Mouse (Mus musculus) midbrain, embryonic 10.5 days (tissue): Measurements from ENCODE around the gene Hs2st1. TPM values are rescaled to one million over a fixed set of nuclear protein-coding genes. Genes with fewer than 3 reads are reported as not detected.
A peak's percentile ranks its signal among the peaks of the same experiment; 100 is the strongest.

Source experiments
- DNase-seq: peaks from one replicate; pipeline ENCODE4 v3.0.0-alpha.2; 2017; ENCODE audit warnings: low spot score
- H3K27ac ChIP-seq: fragments of 300-500 bp; sonication (generic); replicated peaks from 2 replicates; pipeline ENCODE4 v1.5.1; 2016; ENCODE audit warnings: mild to moderate bottlenecking
- H3K27me3 ChIP-seq: fragments of 300-500 bp; sonication (generic); 2 replicates; pipeline ENCODE4 v1.6.1; 2016; ENCODE audit warnings: low read depth, mild to moderate bottlenecking; ENCODE audit not compliant: poor library complexity, severe bottlenecking
- H3K36me3 ChIP-seq: fragments of 300-500 bp; sonication (generic); 2 replicates; pipeline ENCODE4 v1.6.1; 2016; ENCODE audit warnings: mild to moderate bottlenecking, moderate library complexity
- H3K4me1 ChIP-seq: fragments of 300-500 bp; sonication (generic); 2 replicates; pipeline ENCODE4 v1.6.1; 2016
- H3K4me3 ChIP-seq: fragments of 300-500 bp; sonication (generic); 2 replicates; pipeline ENCODE4 v1.5.1; 2016; ENCODE audit warnings: mild to moderate bottlenecking, moderate library complexity
- H3K9me3 ChIP-seq: fragments of 300-500 bp; sonication (generic); replicated peaks from 2 replicates; pipeline ENCODE4 v1.6.1; 2016; ENCODE audit warnings: mild to moderate bottlenecking
- WGBS: fragments of 180-500 bp; shearing (Covaris S2); methylation state at CpG from one replicate; pipeline ENCODE4 v1.1.7; 2016; 5-methylcytosine and 5-hydroxymethylcytosine counted together
- polyA plus RNA-seq: library from polyadenylated mRNA; unstranded; fragments of >200 nt; fragmentation: Nextera tagmentation; extraction: Ambion mirVana; gene quantifications from 2 replicates; pipeline ENCODE4 v1.2.1, GENCODE M21; 2016

Hs2st1 gene
- polyA plus RNA-seq, 1 experiment from 2014 or later, result 15.1 TPM

DNA sequence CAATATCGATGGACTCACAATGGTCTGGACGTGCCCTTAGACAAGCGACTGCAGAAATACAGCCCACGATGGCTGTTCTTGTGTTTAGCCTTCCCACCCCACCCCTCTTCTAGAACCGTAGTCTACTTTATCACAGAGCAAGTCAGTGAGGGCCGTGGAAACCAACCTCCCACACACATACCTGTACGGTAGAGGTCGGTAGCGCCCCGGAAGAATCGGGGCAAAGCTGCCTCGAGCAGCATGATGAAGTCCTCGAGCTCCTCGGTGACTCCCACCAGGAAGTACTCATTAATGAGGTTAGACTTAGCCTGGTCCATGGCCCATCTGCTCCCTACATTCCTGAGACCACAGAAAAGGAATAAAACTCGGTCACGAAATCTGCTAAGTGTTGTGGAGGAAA lies 134.7 kb downstream of the Hs2st1 start:
- Histone ChIP-seq H3K27me3 (no peaks in the 10 kb centered on the region), H3K9me3 (no peaks in the 10 kb centered on the region), H3K27ac (no peak overlapping the region), H3K4me3 (no peak overlapping the region), H3K36me3 (peaks cover 22% of the 10 kb centered on the region), H3K4me1 (peaks cover 5% of the 10 kb centered on the region; the same call in 1 of the 2 replicates)
- WGBS, result 95% methylated on average over 16 of the region's 16 CpGs
- DNase-seq, result no peak

DNA sequence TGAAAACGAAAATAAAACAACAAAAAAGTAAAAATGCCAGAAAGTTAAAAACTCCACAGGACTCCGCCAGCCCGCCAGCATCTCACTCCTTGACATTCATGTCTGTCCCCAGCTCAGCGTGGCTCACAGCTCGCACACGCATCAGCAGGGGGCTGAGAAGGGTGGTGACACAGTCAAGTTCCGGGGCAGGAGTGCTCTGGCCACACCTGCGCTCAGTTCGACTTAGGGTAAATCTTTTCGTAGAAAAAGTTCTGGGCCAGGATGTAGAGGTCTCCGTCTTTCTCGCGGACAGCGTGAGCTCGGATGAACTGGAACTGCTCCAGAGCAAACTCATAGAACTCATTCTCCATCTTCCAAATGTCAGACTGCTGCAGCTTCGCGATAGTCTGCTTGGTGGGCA lies 135.7 kb downstream of the Hs2st1 start:
- Histone ChIP-seq H3K9me3 (no peaks in the 10 kb centered on the region), H3K27me3 (no peaks in the 10 kb centered on the region), H3K4me1 (peaks cover 11% of the 10 kb centered on the region), H3K36me3 (peaks cover 29% of the 10 kb centered on the region), H3K4me3 (no peak overlapping the region), H3K27ac (no peak overlapping the region)
- no peak for DNase-seq
- 95% methylated on average over 17 of the region's 17 CpGs for WGBS

DNA sequence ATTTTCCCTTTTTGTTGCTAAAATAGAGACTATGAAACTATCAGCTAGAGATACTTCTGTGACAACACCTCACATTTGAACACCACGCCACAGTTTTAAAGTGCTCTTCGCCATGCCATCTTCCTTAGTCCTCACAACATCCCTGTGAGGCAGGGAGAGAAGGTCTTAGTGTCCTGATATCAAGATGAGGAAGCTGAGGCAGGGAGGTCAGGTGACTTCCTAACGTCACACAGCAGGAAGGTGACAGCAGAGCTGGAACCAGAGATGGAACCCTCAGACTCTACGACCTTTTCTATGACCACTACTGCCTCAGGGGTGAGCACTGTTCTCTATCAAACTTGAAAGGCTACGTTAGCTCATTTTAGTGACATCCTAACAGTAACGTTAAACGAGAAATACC lies 136.9 kb downstream of the Hs2st1 start:
- Histone ChIP-seq H3K4me3 (no peak overlapping the region), H3K9me3 (no peaks in the 10 kb centered on the region), H3K27ac (no peak overlapping the region), H3K27me3 (no peaks in the 10 kb centered on the region), H3K36me3 (peaks cover 29% of the 10 kb centered on the region), H3K4me1 (peaks cover 23% of the 10 kb centered on the region)
- no peak for DNase-seq
- 94% methylated on average over 7 of the region's 7 CpGs for WGBS

DNA sequence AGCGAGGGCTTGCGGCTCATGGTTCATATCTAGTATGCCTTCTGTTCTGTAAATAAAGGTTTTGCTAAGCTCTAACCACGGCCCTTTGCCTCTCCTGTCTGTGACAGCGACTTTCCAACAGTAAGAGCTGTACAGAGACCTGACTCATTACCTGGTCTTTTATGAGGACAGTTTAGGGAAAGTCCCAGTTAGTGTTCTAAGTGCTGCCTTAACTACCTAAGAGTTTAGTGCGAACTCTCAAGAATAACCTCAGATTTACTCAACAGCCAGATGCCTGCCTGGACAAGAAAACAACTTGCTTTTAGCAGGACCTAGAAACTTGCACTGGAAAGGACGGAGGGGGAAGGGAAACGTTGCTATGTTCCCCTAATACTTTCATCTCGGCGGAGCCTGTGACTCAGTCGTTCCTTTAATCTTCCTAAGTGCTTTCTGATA lies 137.8 kb downstream of the Hs2st1 start:
- H3K9me3 ChIP-seq, result no peaks in the 10 kb centered on the region
- 89% methylated on average over 10 of the region's 10 CpGs for WGBS
- DNase-seq, result no peak

DNA sequence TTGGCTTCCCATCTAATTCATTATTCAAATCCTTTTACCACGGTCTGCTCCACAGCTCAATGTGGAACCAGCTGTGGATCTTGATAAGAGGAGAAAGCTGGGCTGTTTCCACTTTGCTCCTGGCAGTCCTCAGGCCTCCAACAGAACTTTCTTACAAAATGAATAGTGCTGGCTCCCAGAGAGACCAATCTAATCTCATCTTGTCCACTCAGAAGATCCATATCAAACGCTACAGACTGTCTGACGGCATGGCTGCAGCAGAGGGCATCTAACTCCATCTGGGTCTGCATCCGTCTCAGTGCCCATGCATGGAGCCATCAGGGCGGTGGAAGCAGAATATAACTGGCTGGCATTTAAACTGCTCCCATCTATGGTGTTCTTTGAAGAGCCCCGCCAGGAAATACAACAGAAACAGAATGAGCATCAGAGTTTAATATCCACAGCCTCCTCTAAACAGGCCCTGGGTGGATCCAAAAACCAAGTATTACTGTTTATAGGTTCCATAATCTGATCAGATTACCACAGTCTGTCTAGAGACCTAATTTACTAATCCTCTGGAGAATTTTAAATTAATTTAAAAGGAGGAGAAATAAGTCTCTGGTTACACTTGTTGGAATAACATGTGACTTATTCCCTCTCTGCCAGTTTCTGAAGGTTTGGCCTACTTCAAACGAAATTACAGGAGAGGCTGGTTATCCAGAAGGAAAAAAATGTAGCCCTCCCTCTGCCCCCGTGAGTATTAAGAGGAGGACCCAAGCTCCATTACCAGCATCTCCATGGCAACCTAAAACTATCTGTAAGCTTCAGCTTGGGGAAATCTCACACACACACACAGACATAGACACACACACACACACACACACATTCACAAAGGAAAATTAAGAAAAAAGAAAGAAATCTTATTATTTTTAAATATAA lies 141.2 kb downstream of the Hs2st1 start:
- Histone ChIP-seq H3K9me3 (no peaks in the 10 kb centered on the region), H3K36me3 (peaks cover 17% of the 10 kb centered on the region; the same call in 1 of the 2 replicates)

More for the DNA sequence above, 137.8 kb downstream of the Hs2st1 start:
- H3K27ac ChIP-seq, result no peak overlapping the region
- no peak overlapping the region for H3K4me3 ChIP-seq
- peaks cover 29% of the 10 kb centered on the region for H3K36me3 ChIP-seq
- peaks cover 24% of the 10 kb centered on the region for H3K4me1 ChIP-seq
- no peaks in the 10 kb centered on the region for H3K27me3 ChIP-seq

DNA sequence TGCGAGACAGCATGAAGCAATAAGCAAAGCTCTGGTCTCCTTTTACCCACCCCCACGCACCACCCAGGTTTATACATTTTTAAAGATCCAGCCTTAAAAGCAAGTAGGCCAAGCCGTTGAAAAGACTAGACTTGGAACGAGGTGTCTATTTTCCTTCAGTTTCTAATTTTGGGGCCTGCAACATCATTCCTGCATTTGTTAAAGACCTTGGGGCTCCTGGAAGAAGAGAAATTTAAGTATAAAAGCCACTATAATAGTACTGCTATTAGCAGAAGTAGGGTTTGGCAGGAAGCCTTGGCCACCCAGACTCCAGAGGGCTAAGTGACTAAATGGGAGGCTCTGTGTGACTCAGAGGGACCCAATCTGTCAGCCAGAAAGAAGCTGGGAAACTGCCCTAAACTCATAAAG lies 144.9 kb downstream of the Hs2st1 start:
- DNase-seq, result no peak
- Histone ChIP-seq H3K4me3 (no peak overlapping the region), H3K4me1 (peaks cover 27% of the 10 kb centered on the region), H3K27me3 (no peaks in the 10 kb centered on the region), H3K9me3 (no peaks in the 10 kb centered on the region), H3K36me3 (peaks cover 10% of the 10 kb centered on the region; the same call in 1 of the 2 replicates), H3K27ac (no peak overlapping the region)
- WGBS, result 93% methylated on average over 4 of the region's 4 CpGs

More for the DNA sequence above, 141.2 kb downstream of the Hs2st1 start:
- DNase-seq, result no peak
- no peak overlapping the region for H3K4me3 ChIP-seq
- WGBS, result 56% methylated on average over 8 of the region's 8 CpGs
- 0 out of 2 replicates have a peak overlapping the region, but pooled peaks have one; percentile 63 for H3K27ac ChIP-seq
- peaks cover 24% of the 10 kb centered on the region for H3K4me1 ChIP-seq
- H3K27me3 ChIP-seq, result no peaks in the 10 kb centered on the region

DNA sequence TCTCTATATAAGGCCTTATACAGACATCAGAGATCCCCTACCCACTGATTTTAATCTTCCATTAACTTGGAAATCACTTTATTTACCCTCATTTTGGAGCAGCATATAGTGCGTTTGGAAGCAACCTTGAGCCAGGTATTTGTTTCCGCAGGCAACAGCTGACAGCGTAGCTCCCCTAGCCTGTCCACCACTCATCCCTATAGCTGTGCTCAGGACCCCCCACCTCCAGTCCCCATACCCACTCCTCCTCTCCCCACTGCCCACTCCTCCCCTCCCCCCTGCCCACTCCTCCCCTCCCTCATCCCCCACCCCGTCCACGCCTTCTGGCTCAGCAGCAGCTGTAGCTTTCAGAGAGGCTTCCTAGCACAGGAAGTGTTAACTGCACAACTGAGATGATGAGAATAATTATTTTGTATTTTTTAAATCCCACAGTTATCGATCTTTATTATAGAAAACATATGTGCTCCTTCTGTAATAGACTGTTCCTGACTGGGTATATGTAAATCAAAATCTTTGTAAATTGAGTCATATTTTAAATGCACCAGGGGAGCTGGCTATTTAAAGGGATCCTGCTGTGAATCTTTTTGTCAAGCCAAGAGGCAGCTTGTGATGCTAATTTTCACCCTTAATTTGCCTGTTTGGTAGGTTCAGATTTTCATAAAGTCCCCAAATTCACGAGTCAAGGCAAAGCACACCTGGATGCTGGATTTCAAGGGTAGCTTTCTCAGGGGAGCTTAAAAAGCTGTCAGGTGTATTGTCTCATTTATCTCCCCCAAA lies 148.4 kb downstream of the Hs2st1 start:
- H3K4me3 ChIP-seq, result no peak overlapping the region
- no peaks in the 10 kb centered on the region for H3K27me3 ChIP-seq
- 53% methylated on average over 7 of the region's 7 CpGs for WGBS
- DNase-seq, result no peak
- H3K27ac ChIP-seq, result no peak overlapping the region
- no peaks in the 10 kb centered on the region for H3K9me3 ChIP-seq
- H3K36me3 ChIP-seq, result peaks cover 2% of the 10 kb centered on the region; the same call in 1 of the 2 replicates
- peaks cover 10% of the 10 kb centered on the region for H3K4me1 ChIP-seq

DNA sequence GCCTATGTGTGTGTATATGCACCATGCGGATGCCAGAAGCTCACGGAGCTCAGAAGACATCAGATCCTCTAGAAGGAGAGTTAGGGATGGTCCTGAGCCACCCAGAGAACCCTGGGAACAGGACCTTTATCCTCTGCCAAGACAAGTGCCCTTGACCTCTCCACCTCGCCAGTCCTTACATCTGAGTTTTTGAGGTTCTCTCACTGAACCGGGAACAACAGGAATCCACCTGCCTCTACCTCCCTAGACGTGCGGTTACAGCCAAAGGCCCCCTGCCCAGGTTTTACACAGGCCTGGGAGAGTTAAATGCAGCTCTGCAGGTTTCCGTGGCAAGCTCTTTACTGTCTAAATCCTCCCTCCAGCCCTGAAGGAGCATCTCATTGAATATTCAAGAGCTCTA lies 156.2 kb downstream of the Hs2st1 start:
- Histone ChIP-seq H3K27ac (no peak overlapping the region), H3K9me3 (no peaks in the 10 kb centered on the region; the same call in 1 of the 2 replicates), H3K27me3 (peaks cover 6% of the 10 kb centered on the region; the same call in 1 of the 2 replicates), H3K36me3 (no peaks in the 10 kb centered on the region), H3K4me1 (peaks cover 34% of the 10 kb centered on the region), H3K4me3 (no peak overlapping the region)
- 46% methylated on average over 7 of the region's 7 CpGs for WGBS
- DNase-seq, result no peak

DNA sequence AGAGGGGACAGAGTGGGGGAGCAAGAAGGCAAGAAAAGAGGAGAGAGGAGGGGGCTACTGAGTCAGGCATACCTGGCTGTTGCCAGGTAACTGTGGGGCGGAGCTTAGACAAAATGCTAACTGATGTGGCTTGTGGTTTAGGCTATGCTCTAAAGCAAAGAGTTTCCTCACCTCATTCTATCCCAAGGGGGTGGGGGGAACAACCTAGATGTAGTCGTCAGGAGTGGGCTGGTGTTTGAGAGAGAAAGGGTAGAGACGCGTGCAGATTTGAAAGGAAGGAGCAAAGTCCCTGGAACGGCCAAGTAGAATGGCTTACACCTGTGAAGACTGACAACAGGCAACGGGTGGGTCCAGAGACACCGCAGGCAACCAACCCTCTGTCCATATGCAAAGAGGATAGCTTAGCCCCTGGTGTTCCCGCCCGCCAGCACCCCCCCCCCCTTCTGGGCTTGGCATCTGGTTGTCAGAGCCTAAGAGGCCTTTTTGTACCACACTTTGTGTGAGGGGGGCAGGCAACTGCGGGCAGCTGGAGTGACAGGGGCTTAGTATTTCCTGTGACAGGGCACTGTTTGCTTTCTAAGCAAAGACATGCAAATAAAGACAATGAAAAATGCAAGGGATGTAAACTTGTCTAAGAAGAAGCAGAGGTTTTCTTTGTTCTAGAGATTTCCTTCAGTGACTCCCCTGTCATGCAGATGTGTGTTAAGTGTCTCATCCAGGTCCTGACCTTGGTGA lies 157.3 kb downstream of the Hs2st1 start:
- WGBS, result 2% methylated on average over 10 of the region's 10 CpGs
- peak; percentile 73 for DNase-seq
- Histone ChIP-seq H3K27ac (peak overlapping the region; percentile 69), H3K27me3 (peaks cover 6% of the 10 kb centered on the region; the same call in 1 of the 2 replicates), H3K4me3 (peak overlapping the region; percentile 37), H3K9me3 (no peaks in the 10 kb centered on the region; the same call in 1 of the 2 replicates), H3K36me3 (no peaks in the 10 kb centered on the region), H3K4me1 (peaks cover 34% of the 10 kb centered on the region)

DNA sequence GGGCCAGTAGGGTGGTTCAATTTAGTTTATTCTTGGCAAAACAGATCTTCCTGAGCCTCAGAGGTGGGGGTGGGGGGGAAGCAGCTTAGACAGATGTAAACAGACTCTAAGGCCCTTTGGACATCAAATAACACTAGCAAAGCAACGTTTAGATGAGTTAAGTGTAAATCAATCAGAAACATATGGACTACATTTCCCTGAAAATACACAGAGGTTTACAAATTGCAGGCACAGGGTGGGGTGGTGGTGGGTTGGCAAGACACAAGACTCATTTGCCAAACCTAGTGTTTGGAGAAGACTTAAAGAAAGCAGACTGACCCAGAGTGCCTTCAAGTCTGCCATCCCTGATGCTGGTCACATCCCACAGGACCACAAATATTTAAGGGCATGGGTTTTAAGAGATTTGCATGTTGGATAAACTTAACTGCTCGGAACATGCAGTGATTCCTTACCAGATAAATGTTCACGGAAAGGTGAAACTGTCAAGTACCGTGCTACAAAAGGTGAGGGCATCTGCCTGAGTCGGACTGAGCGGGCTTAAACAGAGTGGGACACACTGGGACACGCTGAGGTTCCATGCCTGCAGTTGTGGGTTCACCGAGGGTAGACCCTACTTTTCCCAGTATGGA lies 158.2 kb downstream of the Hs2st1 start:
- Histone ChIP-seq H3K4me3 (no peak overlapping the region), H3K27ac (peak overlapping the region; percentile 56), H3K27me3 (peaks cover 6% of the 10 kb centered on the region; the same call in 1 of the 2 replicates), H3K36me3 (no peaks in the 10 kb centered on the region), H3K4me1 (peaks cover 34% of the 10 kb centered on the region), H3K9me3 (no peaks in the 10 kb centered on the region; the same call in 1 of the 2 replicates)
- DNase-seq, result peak; percentile 29
- 5% methylated on average over 8 of the region's 8 CpGs for WGBS

DNA sequence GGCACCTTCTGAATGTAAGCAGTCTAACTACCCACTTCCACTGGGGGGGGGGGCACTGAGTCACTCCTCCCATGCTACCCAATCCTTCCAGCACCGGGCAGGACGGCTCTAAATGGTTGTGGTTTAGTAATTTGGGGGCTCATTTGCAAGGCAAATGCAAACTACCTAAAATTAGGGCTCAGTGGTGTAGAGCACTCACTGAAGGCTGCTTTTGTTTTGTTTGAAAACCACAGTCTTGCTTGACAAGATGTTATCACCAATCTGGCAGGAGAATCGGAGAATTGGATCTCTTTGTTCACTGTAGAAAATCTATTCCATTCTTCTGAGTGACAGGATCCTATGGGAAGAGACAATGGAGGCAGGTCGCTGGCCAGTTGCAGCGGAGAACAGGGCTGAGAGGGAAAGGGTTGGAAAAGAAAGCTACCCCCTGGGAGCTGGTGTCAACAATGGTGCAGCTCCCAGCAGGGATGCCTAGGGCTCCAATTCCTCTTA lies 158.9 kb downstream of the Hs2st1 start:
- Histone ChIP-seq H3K27me3 (peaks cover 6% of the 10 kb centered on the region; the same call in 1 of the 2 replicates), H3K27ac (peak overlapping the region; percentile 56), H3K4me3 (no peak overlapping the region), H3K4me1 (peaks cover 34% of the 10 kb centered on the region), H3K9me3 (no peaks in the 10 kb centered on the region; the same call in 1 of the 2 replicates), H3K36me3 (no peaks in the 10 kb centered on the region)
- peak; percentile 47 for DNase-seq
- 1% methylated on average over 5 of the region's 5 CpGs for WGBS
